Mouse (Mus musculus): ENCODE data around the gene Ccdc54. TPM values are rescaled to one million over a fixed set of nuclear protein-coding genes. Genes with fewer than 3 reads are reported as not detected.

Ccdc54 gene
- not detected for total RNA-seq (2021)
- long read RNA-seq, experiment 1, result 0 reads
- long read RNA-seq, experiment 2, result 0 reads

DNA sequence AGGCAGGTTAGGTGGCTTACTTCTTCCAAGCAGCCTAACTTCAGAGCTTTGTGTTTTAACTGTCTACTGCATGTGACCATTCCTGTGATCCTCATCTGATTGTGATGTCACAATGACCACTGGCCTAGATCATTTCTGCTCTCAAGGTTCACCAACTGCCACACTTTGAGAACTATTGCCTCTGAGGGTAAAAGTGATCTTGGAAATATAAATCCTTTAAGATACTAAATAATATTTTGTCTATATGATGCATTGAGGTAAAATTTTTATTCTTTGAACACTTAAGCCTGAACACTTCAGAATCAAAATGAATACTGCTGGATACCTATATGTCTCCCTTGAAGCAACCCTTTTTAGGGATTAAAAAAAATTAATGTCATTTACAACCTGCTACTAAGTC, at the start of gene Ccdc54:
Gene Ccdc54 (minus strand): TSS at position 101 of the 400 bp plus-strand sequence.
- no peak for DNase-seq

DNA sequence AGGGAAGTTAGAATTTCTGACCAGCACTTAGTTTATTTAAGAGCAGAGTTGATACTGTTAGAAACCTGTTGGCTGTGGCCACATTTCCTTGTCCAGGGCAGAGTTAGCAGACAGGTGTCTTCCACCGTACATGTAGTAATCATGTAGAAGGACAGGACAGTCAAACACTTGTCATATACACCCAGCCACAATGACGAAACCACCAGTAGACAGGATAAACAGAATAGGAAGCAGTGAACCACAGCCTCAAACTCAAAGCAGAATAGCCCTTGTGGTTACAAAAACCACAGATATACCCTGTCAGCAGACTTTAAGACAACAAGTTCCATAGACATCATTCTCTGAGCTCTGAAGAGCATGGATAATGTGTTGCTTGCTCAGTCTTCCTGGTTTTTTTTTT, 41.6 kb upstream of the Ccdc54 start:
- DNase-seq, result peak in 1 of 2 experiments; percentile 1

DNA sequence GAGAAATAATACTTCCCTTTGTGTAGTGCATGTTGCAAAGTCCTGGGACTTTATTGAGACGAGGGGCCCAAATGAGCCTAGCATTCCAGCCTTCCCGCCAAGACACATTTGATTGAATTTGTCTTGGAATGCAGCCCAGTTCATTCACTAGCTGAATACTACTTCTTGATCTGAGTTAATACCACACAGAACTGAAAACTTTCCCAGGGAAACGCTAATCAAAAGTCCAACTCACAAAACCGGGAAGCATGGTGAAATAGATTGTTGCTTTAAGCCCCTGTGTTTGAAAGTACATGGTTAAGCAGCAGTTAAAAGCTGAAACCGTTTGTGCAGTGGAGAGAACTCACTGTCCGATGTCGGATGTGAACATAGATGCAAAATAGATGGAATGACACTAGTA, 24.6 kb upstream of the Ccdc54 start:
- DNase-seq, result no peak

DNA sequence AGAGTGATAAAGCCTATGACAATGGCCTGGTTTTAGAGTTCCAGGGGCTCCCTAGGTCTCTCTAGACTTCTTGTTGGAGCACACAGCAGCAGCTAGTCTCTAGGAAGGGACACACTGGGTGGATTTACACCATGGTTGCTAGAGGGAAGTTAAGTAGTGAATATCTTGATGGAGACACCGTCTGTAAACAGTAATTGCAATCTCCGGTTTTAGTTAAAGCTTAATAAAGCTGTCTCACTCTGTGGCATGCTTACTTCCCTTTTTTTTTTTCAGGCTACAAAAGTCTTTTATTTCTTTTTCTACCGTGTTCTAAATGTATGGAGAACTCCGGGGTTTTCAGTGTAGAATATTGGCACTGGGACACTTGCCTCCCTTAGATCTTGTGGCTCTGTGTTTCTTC, 22.0 kb upstream of the Ccdc54 start:
- DNase-seq, result no peak

DNA sequence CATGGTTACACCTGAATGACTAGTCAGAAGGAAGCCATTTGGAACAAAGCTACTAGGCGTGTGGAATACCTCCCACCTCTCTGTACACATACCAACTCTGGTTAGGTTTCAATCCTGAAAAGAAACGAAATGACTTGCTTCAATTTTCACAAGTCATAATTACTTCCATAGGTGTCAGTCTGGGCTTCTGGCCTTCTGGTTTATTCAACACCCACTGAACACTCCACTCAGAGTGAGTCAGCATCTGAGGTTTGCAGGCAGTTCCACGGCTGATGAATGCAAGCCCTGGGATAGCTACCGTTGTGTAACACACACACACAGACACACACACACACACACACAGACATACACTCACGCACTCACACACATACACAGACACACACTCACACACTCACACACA, 19.6 kb upstream of the Ccdc54 start:
- DNase-seq, result no peak

DNA sequence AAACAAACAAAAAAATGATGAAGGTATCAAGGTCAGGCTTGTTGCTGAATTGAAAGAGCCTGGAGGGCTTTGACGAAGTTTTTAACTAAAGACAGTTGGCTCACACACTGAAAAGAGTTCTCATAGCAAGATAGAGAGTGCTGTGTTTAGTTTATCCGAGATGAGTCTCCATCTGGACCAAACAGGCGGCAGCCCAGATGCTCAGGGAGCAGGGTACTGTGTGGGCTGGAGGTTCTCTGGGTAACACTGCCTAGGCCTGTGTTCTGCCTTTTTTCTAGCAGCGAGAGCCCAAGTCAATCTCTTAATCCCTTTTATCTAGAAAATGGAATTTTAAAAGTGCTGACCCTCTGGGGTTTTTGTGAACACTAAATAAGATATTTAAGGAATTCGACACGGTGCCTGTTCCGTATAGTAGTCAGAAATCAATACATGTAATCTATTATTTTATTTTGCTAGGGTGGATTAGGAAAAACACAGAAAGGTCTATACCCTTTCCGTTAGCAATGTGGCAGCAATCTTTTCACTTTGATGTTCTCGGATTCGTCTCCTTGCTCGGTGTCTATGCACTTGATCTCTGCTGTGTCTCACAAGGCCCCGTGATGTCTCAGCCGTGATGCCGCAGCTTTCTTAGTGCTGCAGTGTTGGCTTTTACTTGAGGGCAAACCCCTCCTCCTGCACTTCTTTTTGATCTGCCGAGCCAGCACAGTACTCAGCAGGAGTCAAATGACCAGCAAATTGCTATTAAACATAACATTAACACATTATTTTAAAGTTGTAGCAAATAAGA, 17.0 kb upstream of the Ccdc54 start:
- no peak for DNase-seq

DNA sequence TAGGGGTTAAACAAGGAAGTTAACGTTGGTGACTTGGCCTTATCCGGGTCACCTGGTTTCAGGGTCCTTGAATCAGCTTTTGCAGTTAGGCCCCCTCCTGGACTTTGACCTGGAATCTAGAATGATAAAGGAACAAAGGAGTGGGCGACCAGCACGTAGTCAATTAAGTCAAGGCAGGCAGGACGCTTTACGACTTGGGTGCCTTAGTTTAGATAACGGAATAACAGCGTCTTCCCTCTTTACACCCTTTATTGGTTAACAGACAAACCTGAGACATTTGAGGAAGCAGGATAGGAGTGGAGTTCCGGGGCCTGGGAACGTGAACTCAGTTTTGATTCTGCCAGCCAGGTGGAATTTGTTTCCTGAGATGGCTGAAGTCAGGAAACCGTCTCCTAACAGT, 13.9 kb upstream of the Ccdc54 start:
- no peak for DNase-seq

DNA sequence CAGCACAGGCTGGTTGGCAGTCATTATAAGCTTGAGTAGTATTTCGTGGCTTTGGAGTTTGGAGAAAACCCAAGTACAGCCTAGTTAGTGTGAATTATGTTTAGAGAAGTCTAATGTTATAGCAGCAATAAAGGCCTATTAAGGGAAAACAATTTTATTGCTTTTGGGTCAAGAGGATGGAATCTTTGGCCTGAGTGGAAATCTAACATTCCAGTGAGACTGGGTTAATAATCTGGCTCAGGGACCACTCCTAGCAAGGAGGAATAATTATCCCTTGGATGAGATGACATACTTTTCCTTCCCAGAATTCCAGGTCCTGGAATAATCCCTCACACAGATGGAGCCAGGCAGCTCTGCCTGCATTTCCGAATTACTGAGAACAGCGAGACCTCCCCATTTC, 11.0 kb upstream of the Ccdc54 start:
- DNase-seq, result no peak

DNA sequence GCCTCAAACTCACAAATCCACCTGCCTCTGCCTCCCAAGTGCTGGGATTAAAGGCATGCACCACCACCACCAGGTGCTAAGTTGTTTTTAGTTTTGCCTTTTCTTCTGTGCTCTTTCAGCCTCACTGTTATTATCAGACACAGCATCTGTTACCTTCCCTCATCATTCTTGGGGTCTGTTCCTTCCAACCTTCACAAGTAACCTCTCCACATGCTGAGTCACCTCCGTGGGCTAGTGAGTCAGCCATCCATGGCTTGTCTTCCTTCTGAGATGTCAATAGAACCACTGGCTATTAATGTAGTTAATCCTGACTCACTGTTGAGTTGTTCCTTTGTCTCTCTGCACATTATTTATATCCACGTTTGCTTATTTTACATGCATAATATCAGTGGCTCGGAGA, 9.7 kb upstream of the Ccdc54 start:
- no peak for DNase-seq

DNA sequence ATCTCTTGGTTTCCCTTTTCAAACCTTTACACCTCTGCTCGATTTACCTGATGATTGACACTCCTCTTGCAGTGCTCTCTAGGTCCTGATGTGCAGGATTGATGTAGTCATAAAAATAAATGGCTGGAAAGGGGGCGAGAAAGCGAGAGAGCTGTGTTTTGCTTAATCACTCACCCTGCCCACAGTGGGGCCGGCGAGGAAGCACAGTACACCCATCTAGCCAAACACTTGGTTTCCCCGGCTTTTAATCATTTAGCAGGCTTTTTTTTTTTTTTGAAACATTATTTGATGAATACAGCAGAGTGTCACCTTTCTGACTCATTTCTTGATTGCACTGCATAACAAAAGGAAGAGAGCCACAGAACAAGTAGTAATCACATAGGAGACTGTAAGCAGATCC, 5.7 kb upstream of the Ccdc54 start:
- DNase-seq, result no peak

DNA sequence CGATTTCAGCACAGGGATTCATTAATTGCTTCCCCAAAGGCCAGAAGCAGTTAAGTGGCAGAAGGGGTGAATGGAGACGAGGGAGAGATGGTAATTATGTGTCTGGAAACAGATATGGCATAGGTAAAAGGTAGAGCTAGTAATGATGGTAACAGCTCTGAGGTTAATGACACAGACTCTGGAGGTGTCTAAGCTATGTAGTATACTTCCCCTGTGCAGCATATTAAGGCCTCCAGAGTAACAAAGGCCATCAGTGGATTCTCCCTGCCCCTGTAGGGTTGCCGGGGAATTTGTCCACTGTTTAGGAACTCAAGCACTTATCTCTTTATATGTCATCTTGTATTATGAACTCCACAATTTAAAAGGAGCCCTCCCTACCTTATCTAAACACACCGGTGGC, 5.2 kb upstream of the Ccdc54 start:
- DNase-seq, result no peak

DNA sequence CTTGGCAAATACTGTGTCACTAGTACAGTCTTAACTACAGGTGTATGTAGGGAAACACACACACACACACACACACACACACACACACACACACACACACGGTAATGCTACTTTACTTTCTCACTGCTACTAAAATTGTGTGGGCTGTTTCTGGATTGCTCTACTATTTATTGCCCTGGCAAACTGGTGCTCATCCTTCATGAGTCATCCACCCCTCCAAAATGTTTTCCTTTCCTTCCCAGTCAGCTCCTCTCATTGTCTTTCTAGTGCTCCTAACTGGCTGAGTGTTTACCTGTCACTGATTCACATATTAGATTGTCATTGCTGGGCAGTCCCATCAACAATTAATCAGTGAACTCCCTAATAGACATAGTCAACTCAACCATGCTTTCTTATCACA, 3.9 kb upstream of the Ccdc54 start:
- DNase-seq, result no peak

DNA sequence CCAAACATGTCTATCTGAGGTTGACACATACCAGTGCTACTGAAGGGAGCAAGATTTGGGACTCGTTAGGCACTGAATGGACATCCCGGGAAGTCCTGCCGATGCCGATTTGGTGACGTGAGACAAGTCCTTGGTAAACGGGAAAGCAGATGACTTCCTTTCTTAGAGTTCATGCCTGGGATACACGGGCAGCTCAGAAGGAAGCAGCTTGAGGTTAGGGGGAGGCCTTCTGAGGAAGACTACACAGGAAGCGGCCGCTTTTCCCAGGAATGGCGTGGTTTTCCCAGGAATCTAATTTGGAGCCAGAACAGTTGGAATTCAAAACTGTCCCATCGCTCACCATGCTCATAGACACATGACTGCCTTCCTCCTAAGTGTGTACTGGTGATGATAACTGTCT, 2.4 kb upstream of the Ccdc54 start:
- no peak for DNase-seq

DNA sequence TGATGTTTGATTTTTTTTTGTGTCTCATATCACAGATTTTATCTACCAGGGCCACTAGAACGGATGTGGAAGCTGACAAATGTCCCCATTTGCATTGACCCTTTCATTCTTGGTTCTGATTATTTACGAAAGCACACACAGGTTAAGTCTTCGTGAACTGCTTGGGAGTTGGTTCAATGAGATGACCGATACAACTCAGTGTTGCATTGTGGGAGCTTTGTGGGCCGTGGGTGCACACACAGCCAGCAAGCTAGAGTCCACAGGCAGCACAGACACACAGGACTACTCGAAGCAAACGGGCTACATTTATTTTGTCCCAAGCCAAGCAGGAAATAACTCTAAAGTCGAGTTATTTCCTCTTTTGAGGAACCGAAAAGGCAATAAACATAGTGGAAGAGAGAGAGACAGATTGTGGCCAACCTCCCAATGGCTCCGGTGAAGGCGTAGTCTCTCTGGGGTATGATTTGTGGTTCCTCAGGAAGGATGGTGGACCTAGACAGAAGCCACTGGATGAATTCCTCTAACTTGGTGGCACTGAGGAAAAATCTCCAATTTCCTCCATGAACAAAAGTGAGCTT, 1.3 kb downstream of the Ccdc54 start:
- no peak for DNase-seq

DNA sequence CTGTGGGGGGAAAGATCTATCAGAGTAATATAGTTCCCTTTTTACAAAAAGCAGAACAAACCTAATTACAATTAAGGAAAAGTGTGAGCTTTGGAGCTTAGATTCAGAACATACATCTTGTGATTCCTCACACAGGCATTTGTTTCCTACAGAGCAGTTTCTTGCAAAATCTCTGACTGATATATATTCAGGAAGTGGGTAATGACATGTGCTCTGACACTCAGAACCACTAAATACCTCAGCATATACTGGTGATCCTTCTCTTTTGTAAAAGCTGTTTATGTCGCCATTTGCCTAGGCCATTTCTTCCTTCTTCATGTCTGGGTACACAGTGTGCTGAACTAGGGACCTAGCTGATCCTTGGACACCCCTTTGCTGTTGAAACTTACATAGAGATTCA, 2.8 kb downstream of the Ccdc54 start:
- DNase-seq, result no peak

DNA sequence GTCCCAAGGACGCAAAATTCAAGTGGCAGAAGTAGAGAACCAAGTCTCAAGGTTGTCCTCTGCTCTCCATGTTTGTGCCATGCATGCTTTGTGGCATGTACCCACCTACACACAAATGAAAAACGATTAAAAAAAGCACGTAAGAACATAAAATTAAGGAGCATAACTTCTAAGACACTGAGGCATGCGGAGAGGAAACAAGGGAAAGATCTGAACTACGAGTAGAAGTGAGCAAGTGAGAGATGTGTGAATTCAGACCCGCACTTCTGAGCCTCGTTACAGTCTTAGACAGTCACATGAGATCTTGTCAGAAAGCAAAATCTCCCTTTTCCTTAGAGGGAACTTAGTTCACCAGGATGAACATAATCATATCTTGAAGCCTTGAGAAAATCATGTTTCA, 3.8 kb downstream of the Ccdc54 start:
- DNase-seq, result no peak

DNA sequence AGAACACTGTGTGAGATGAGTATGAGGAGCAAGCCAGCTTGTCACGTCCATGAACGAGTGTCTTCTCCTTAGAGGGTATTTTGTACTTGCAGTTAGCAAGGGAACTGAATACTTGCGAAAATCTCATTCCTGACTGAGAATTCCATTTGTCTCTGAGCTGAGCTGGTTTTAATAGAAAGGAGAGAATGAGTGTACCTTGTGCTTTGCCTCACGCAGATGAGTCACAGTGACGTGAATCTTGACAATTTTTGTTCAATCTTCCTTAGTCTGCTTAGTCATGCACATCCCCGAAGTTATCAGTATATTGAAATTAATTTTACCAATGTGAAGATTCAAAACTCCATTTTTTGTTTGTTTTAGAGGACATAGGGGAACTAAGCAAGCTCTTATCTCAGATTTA, 12.6 kb downstream of the Ccdc54 start:
- DNase-seq, result no peak

DNA sequence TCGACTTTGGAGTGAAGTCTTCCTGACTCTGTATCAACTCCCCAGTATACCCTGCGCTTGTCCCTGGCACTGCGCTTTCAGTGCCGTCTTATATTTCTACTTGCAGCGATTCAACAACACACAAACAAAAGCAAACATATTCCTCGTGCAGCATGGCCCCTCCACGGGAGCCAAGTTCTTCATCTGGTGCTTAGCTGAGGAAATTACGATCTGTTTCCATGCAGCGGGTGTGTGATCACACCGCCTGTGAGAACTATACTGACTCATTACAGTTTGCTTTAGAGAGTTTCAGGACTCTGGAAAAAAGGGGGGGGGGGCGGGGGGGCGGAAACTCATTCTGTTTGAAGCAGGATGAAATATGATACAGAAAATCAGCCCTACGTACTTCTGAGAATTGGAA, 18.4 kb downstream of the Ccdc54 start:
- DNase-seq, result no peak

DNA sequence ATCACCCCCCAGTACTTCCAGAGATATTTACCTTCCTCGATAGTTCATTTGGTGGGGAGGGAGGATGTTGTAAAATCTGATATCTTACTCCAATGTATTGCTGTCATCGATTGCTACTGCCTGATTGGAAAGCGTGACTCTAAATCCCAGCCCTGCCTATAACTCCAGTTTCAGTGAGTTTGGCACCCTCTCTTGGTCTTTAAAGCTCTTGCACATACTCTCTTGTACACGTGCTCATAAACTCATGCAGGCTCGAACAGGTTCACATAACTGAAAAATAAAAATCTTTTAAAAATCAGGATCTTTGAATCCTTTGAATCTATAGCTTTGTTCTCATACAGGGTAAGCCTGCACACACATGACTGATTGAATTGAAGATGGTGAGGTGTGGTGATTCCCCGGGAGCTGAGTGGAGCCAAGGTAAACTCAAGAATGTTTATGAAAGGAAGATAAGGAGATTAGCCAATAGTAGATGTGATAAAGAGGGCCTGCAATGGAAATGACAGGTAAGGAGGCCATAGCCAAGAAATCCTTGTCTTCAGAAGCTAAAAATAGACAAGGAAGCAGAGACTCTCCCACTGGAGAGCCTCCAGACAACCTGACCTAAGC, 31.7 kb downstream of the Ccdc54 start:
- no peak for DNase-seq

DNA sequence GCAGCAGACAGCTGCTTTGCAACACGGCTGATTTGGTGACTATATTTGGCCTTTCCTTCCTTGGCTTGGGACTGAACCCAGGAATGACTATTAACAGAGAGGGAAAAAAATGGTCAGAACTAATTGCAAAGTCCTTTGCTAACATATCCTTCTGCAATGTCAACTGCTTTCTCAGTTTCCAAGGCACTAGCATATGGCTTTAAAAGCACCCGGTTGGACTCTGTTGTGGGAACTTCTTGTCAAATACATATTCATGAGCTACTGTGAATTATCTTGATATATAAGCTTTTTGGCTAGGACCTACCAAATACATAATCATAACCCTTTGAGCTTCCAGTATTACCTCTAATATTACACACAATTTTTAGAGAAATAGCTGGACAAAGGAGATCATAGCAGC, 37.1 kb downstream of the Ccdc54 start:
- no peak for DNase-seq

DNA sequence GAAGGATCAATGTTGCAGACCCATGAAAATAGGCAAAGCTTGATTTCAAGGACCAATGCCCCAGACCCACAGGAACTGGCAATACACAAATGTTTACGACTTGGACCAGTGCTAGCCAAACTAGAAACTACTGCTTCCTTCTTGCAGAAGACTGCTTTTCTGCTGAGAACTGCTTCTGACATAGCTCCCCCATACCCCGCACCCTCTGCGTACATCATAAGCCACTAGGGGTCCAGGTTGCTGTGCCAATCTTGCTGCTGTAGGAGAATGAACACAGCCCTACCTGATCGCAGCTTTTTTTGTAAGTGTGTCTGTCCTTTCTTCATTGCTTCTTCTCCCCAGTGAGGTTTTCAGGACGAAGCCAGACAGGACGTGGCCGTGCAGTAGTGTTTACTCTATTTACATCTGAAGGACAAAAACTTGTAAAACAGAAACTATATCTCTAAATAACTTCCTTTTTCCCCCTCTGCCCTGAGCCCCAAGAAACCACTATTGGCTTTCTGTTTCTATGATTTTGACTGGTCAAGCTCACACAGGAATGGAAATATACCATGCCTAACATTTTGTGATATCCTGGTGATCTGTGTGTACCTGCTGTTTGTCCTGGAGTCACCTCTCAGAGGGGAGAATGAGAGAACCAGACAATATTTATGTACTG, 39.0 kb downstream of the Ccdc54 start:
- DNase-seq, result no peak

DNA sequence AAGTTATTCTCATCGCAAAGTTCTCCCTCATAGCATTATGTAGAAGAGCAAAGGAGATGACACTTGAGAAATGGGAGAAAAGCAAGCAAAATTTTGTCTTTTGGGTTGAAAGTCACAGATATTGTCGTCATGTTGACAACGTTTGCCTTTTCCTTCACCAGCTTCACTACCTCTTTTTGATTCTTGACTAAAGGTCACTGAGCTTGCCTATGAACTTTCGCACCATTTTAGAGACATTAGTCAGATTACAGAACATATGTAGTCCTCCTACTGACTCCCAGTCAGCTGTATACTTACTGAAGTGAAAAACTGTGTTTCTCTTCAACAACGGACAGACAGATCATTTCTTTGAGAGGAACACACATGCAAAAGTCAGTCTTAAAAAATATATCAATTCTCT, 40.0 kb downstream of the Ccdc54 start:
- DNase-seq, result no peak

Data from heart, adult 18-20 months (tissue).